Mouse (Mus musculus): Measurements from ENCODE around the gene Hras.

DNA sequence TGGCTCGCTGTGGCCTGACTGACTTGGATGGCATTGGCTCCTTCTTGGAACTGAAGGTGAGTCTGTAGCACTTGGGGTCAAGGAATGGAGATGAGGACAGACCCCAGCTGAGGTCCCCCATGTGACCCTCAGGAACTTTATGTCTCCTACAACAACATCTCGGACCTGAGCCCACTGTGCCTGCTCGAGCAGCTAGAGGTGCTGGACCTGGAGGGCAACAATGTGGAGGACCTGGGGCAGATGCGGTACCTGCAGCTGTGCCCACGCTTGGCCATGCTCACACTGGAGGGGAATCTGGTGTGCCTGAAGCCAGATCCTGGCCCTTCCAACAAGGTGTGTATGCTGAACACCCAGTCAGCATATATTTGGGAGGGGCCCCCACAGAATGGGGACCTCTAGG, 11.7 kb upstream of the Hras start:
- TF ChIP-seq POLR2A (IDR thresholded peaks at IDR 0.05; ENCODE audit: low read depth, low read length) (no peak), CTCF (IDR thresholded peaks at IDR 0.05; ENCODE audit: borderline replicate concordance, insufficient read depth, low read length) (no peak)
